ENCODE assay signal across 19 mouse cellular contexts in genomic region chr6:90755613-90755941, GRCm38 (mm10).
"Had no signal": no experiment of that assay in that cellular context is flagged by ENCODE, and none has a peak within 500 bp of the region (broad histone marks: within the 10 kb centered on the region; RNA-seq: fewer than 3 reads in every experiment).

No protein-coding gene starts in this region.

- H3K36me3 ChIP-seq: kidney, embryonic 15.5 days; limb, embryonic 10.5 days; limb, embryonic 13.5 days; liver, embryonic 15.5 days; neural tube, embryonic 12.5 days; neural tube, embryonic 15.5 days had no signal

- H3K4me3 ChIP-seq: kidney, embryonic 15.5 days; limb, embryonic 10.5 days; limb, embryonic 13.5 days; liver, embryonic 15.5 days; neural tube, embryonic 12.5 days; neural tube, embryonic 15.5 days had no signal

- H3K9me3 ChIP-seq: kidney, embryonic 15.5 days; limb, embryonic 10.5 days; limb, embryonic 13.5 days; liver, embryonic 15.5 days; neural tube, embryonic 12.5 days; neural tube, embryonic 15.5 days had no signal

- H3K27ac ChIP-seq: kidney, embryonic 15.5 days; limb, embryonic 10.5 days; limb, embryonic 13.5 days; liver, embryonic 15.5 days; neural tube, embryonic 12.5 days; neural tube, embryonic 15.5 days; stomach, postnatal 0 days had no signal

- H3K27me3 ChIP-seq: kidney, embryonic 15.5 days; limb, embryonic 13.5 days; liver, embryonic 15.5 days; neural tube, embryonic 12.5 days; neural tube, embryonic 15.5 days had no signal

- DNase-seq: kidney, postnatal 10 days; layer of hippocampus, adult 9-11 months; liver; lung, adult 2 months; lung, postnatal 14 days; midbrain, embryonic 14.5 days; right cerebral cortex, adult 18-20 months; right cerebral cortex, postnatal 14 days; right cerebral cortex, postnatal 4 days; thymus, adult 2 months; thymus, postnatal 14 days; thymus, postnatal 4 days had no signal

- H3K4me1 ChIP-seq: kidney, embryonic 15.5 days had no signal
